Mouse (Mus musculus): ENCODE measurements at regions not wholly inside any gene's neighbourhood (a gene's known extent, or its start where the extent isn't known, plus 50 kb on each side); places are given as distances from the start of the nearest gene placed in this dataset.

DNA sequence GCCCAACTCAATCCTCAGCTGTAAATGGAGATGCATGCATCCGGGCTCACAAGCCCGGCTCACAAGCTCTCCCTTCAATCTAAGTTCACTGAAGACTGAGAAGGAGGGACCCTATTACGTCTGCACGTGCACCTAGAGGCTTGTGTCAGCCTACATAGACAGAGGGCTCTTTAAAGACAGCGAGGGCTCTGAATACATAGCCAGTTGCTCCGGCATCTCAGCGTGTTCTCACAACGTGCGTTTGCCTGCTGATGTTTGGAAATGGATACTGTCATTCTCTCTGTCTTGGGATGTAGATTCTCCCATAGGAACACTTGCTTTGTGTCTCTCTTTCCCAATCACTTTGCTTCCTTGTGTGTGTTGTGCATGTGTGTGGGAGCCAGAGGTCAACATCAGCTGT, 83.8 kb downstream of the Sox9 start:
- Histone ChIP-seq H3K4me2 (replicated peaks) (no peak overlapping the region), H3K27me3 (no peaks in the 10 kb centered on the region), H3K9me3 (no peaks in the 10 kb centered on the region), H3K4me1 (peaks cover 21% of the 10 kb centered on the region), H3K4me3 (no peak overlapping the region), H3K36me3 (no peaks in the 10 kb centered on the region), H3K9ac (replicated peaks) (no peak overlapping the region), H3K27ac (replicated peaks) (no peak overlapping the region)
- WGBS: 87% methylated on average over 9 of the region's 9 CpGs
- no peak for ATAC-seq (replicated peaks)

DNA sequence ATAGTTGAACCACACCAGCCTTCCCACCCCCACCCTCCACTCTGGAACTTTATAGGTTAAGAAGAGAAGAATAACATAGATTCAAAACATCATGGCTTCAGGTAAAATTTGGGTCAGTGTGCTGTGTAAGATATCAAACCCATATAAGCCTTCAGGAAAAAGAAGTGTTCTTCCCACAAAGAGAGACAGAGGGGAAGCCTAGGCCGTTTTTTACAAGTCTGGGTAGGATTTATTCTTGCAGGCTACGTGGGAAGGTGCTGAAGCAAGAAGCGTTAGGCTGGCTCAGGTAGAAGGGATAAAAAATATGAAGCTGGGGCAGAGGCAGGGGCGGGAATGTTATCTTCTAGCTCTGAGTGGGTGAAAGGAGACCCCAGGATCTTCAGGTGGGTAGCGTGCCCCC, 87.5 kb downstream of the Sox9 start:
- peak overlapping the region; percentile 48 for H3K4me2 ChIP-seq (replicated peaks)
- H3K27ac ChIP-seq (replicated peaks): peak overlapping the region; percentile 76
- no peaks in the 10 kb centered on the region for H3K9me3 ChIP-seq
- no peaks in the 10 kb centered on the region for H3K27me3 ChIP-seq
- WGBS: 15% methylated on average over 5 of the region's 5 CpGs
- no peak for ATAC-seq (replicated peaks)
- no peaks in the 10 kb centered on the region for H3K36me3 ChIP-seq
- no peak overlapping the region for H3K4me3 ChIP-seq
- H3K4me1 ChIP-seq: peaks cover 38% of the 10 kb centered on the region
- H3K9ac ChIP-seq (replicated peaks): no peak overlapping the region

DNA sequence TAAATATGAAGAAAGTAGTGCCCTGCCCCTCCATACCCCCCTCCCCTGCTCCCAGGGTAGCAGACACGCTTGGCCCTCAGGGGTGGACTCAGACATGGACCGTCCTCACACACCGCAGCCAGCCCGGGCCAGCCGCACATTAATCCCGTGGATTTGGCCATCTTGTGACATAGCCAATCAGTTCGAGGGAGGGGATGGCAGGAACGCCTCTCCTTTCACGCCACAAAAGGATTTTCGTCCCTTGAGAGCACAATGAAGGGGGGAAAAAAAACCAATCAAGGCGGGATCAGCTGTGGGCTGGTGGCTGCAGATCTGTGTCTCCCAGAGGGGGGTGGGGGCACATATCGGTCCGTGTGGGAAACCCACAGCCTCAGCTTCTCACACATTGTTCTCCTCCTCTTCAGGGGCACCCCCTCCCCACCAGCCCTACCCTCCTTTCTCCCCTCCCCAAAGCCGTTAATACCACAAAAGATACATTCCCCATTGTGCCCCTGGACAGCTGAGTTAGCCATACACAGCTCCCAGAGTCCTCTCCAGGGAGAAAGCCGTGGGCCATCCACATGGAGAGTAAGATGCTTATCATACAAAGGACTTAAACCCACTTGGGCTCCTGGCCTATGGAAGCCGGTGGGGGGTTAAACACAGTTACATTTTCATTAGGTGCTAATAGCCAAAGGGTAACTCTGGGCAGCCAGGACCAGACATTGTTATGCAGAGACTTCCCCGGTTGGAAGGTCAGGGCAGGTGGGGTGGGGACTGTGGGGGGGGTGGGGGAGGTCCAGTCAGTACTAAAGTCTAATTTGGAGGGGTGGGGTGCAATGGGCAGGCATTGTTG, 88.4 kb downstream of the Sox9 start:
- WGBS: under 1% methylated on average over 17 of the region's 17 CpGs
- peak overlapping the region; percentile 48 for H3K4me2 ChIP-seq (replicated peaks)

DNA sequence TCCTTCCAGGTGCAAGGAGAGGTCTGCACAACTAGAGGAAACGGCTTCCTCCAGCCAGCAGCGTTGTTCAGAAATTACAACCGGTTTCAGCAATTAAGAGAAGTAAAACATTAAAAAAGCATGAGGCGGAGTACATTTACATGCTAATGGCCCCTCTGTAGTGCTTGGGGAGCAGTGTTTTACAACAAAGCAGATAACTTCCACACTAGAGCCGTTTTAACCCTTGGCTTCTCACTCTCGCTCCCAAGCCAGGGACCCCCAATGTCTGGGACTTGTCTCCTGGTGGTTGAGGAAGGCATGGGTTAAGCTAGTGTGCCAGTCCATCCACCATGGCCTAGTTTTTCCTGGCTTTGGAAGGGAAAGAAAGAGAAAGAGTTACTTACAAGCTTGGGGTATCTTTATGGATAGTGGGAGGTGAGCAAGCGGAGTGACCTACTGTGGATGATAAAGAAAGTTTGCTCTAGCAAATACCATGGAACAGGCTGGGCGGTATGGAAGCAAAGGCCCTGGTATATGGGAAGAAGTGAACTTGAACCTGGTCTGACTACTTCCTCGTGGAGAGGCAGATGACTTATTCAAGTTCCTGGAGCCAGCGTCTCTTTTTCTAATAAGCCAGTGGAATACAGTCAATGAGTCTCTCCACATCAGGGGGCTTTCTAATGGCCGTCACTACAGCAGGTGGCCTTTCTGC, 90.8 kb downstream of the Sox9 start:
- Histone ChIP-seq H3K9me3 (no peaks in the 10 kb centered on the region), H3K36me3 (no peaks in the 10 kb centered on the region), H3K9ac (replicated peaks) (no peak overlapping the region), H3K4me2 (replicated peaks) (peak overlapping the region; percentile 19; the same call in 1 of the 2 replicates), H3K27ac (replicated peaks) (peak overlapping the region; percentile 71), H3K4me1 (peaks cover 38% of the 10 kb centered on the region), H3K27me3 (no peaks in the 10 kb centered on the region), H3K4me3 (no peak overlapping the region)
- ATAC-seq (replicated peaks): peak; percentile 28; the same call in 1 of the 2 replicates
- WGBS: 16% methylated on average over 11 of the region's 11 CpGs

More for the DNA sequence above, 88.4 kb downstream of the Sox9 start:
- peak; percentile 85 for ATAC-seq (replicated peaks)
- H3K27ac ChIP-seq (replicated peaks): peak overlapping the region; percentile 76
- H3K36me3 ChIP-seq: no peaks in the 10 kb centered on the region
- H3K4me3 ChIP-seq: peak overlapping the region; percentile 21
- peak overlapping the region; percentile 36 for H3K9ac ChIP-seq (replicated peaks)
- H3K4me1 ChIP-seq: peaks cover 38% of the 10 kb centered on the region
- no peaks in the 10 kb centered on the region for H3K9me3 ChIP-seq
- H3K27me3 ChIP-seq: no peaks in the 10 kb centered on the region

DNA sequence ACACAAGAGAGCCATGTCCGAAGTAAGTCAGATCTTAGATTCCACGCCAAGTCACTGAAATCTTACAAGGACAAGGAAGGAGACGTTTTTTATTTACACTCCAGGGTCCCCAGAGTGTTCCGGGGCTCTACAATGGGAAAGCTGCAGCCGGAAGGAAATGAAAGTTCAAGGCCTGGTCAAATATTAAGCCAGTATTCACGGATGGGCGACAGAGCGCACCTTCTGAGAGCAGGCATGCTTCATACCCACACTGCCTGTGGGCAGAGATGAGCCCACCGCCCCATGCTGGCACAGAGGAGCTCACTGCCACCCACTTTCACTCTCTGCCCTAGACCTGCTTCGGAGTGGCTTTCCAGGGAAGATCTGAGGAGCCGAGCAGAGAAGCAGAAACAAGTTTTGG, 92.2 kb downstream of the Sox9 start:
- Histone ChIP-seq H3K9me3 (no peaks in the 10 kb centered on the region), H3K27ac (replicated peaks) (no peak overlapping the region), H3K36me3 (no peaks in the 10 kb centered on the region), H3K9ac (replicated peaks) (no peak overlapping the region), H3K27me3 (no peaks in the 10 kb centered on the region), H3K4me1 (peaks cover 38% of the 10 kb centered on the region), H3K4me3 (no peak overlapping the region), H3K4me2 (replicated peaks) (no peak overlapping the region)
- 95% methylated on average over 11 of the region's 11 CpGs for WGBS
- ATAC-seq (replicated peaks): no peak

DNA sequence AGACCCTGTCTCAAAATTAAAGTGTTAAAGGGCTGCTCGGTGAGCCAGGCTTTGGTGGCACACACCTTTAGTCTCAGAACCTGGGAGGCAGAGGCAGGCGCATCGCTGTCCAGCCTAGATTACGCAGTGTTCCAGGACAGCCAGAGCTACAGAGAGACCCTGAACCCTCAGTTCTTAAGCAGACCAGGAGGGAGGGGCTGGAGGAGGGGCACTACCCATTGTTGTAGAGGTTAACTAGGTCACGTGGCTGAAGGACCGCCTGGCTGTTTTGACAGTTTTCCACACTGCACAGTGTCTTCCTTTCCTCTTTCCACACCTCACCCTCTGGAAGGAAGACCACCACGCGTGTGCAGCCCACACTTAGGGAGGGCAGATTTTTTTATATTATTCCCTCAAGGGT, 94.2 kb downstream of the Sox9 start:
- H3K9ac ChIP-seq (replicated peaks): no peak overlapping the region
- peaks cover 21% of the 10 kb centered on the region for H3K4me1 ChIP-seq
- H3K27ac ChIP-seq (replicated peaks): no peak overlapping the region
- no peak for ATAC-seq (replicated peaks)
- H3K9me3 ChIP-seq: no peaks in the 10 kb centered on the region
- no peak overlapping the region for H3K4me2 ChIP-seq (replicated peaks)
- no peak overlapping the region for H3K4me3 ChIP-seq
- 43% methylated on average over 8 of the region's 8 CpGs for WGBS
- no peaks in the 10 kb centered on the region for H3K27me3 ChIP-seq
- no peaks in the 10 kb centered on the region for H3K36me3 ChIP-seq

DNA sequence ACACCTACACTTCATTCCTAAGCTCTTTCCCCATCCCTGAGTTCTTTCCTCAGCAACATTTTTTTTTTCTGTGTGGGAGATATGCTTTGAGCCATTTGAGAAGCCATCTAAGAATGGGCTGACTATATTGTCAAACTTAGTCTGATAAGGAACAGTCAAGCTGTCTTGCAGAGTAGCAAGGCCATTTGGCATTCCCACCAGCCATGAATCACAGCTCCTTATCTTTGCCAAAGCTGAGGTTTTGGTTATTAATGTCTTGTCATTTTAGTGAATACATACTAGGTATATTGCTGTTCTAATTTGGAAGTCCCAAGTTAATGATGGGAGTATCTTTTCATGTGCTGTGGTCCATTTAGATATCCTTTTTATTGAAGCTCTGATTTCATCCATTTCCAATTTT, 96.4 kb downstream of the Sox9 start:
- H3K36me3 ChIP-seq: no peaks in the 10 kb centered on the region
- H3K9ac ChIP-seq (replicated peaks): no peak overlapping the region
- no peak overlapping the region for H3K4me3 ChIP-seq
- no peak overlapping the region for H3K4me2 ChIP-seq (replicated peaks)
- H3K9me3 ChIP-seq: no peaks in the 10 kb centered on the region
- ATAC-seq (replicated peaks): no peak
- H3K4me1 ChIP-seq: no peaks in the 10 kb centered on the region
- H3K27me3 ChIP-seq: no peaks in the 10 kb centered on the region
- no peak overlapping the region for H3K27ac ChIP-seq (replicated peaks)

DNA sequence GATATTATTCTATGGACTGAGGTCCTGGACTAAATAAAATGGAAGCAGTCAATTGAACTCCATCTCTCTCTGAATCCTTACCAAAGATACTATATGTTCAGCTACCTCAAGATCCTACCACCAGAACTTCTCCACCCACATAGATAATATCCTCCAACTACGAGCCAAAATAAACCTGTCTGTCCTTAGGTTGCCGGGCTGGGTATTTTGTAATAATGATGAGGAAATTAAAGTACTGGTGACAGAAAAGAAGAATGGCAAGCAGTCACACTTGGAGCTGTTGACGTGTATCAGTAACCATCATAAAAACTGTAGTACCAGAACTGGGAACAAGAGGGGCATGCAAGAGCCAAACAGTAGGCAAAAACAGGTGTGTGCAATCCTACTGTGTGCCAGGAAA, 98.7 kb downstream of the Sox9 start:
- H3K4me1 ChIP-seq: no peaks in the 10 kb centered on the region
- H3K4me2 ChIP-seq (replicated peaks): no peak overlapping the region
- no peak overlapping the region for H3K4me3 ChIP-seq
- no peak overlapping the region for H3K27ac ChIP-seq (replicated peaks)
- no peak for ATAC-seq (replicated peaks)
- no peaks in the 10 kb centered on the region for H3K27me3 ChIP-seq
- H3K9ac ChIP-seq (replicated peaks): no peak overlapping the region
- H3K9me3 ChIP-seq: no peaks in the 10 kb centered on the region
- WGBS: 84% methylated on average over 3 of the region's 3 CpGs
- no peaks in the 10 kb centered on the region for H3K36me3 ChIP-seq

DNA sequence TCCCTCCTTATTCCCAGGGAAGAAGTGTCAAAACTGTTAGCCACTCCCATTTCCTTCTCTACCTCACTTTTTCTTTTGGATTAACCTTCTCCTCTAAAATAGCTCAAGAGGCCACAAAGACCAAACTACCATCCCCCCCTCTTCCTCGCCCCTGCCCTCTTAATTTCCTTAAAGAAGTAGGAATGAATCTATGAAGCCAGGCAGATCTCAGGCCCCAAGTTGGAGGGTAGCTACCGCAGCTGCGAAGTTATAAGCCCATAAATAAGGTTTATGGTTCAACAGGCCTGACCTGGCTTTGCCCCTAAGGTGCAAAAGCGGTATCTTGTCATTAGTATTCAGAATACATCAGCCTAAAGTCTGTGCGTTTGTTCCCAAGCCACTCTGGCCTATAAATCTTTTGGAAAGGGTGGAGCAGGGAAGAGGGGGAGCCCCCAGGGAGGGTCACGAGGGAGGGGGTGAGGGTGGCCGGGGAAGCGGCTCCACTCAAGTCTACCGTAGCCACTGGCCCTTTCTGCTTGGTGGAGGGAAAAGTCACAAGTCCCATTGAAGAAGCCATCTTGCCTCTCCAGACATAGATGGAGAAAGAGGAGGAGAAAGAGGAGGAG, 103.4 kb downstream of the Sox9 start:
- Histone ChIP-seq H3K9me3 (no peaks in the 10 kb centered on the region), H3K4me1 (no peaks in the 10 kb centered on the region), H3K36me3 (no peaks in the 10 kb centered on the region), H3K27me3 (no peaks in the 10 kb centered on the region), H3K9ac (replicated peaks) (no peak overlapping the region), H3K4me2 (replicated peaks) (no peak overlapping the region), H3K27ac (replicated peaks) (no peak overlapping the region), H3K4me3 (no peak overlapping the region)
- ATAC-seq (replicated peaks): no peak
- WGBS: 65% methylated on average over 9 of the region's 9 CpGs

DNA sequence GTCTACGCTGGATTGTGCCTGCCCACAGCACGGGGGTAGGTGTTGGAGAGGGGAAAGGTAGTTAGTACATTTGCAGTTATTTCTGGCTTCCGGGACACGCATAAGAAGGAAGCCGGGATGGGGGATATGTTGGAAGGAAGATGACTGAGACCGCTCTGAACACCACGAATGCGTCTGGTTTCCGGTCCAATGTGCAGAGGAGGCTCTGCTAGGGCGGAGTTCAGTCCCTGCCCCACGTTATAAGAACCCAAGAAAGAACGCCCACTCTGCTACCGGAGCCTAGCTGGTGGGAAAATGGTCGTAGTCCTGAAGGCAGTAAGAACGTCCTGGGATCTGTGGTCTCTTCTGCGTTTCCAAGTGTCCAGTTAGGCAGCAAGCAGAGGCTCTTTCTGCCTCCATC, 104.1 kb downstream of the Sox9 start:
- H3K9ac ChIP-seq (replicated peaks): no peak overlapping the region
- no peak overlapping the region for H3K4me2 ChIP-seq (replicated peaks)
- no peaks in the 10 kb centered on the region for H3K9me3 ChIP-seq
- 88% methylated on average over 16 of the region's 16 CpGs for WGBS
- no peaks in the 10 kb centered on the region for H3K27me3 ChIP-seq
- no peak overlapping the region for H3K4me3 ChIP-seq
- no peak for ATAC-seq (replicated peaks)
- H3K27ac ChIP-seq (replicated peaks): no peak overlapping the region
- no peaks in the 10 kb centered on the region for H3K4me1 ChIP-seq
- no peaks in the 10 kb centered on the region for H3K36me3 ChIP-seq

DNA sequence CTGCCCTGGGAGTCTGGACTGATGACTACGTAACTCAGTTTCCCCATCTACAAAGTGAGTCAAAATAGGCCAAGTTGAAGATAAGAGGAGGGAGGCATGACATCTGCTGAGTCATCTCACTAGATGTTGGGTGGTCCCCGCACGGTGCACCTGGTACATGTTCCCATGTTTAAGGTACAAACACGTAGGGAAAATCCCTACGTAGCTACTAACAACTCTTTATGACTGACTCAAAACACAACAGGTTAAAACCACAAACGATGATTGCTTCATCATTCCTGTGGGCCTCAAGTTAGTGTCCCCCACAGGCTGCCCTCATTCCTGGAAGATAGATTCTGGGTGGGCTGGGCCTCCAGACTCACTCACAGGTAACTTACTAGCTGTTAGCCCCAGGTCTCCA, 107.7 kb downstream of the Sox9 start:
- Histone ChIP-seq H3K27ac (replicated peaks) (no peak overlapping the region), H3K4me1 (no peaks in the 10 kb centered on the region), H3K9me3 (no peaks in the 10 kb centered on the region), H3K4me3 (no peak overlapping the region), H3K4me2 (replicated peaks) (no peak overlapping the region), H3K27me3 (no peaks in the 10 kb centered on the region), H3K9ac (replicated peaks) (no peak overlapping the region), H3K36me3 (no peaks in the 10 kb centered on the region)
- 97% methylated on average over 6 of the region's 6 CpGs for WGBS
- ATAC-seq (replicated peaks): no peak

DNA sequence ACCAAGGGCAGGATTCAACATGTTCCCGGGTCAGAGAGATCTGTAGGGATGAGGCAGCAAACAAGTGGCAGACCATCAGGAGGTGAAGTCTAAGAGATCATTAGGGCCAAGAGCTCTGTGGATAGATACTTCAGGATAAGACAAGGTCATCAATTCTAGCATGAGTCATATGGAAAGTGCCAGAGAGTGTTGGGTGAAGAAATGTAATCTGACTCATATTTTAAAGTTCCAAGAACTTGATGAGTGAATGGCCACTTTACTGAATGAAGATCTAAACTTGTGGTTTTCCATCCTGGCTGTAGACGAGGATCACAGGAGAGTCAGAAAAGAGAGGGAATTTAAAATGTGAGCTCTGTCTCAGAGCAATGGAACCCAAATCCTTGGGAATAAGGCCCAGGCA, 115.6 kb downstream of the Sox9 start:
- H3K4me2 ChIP-seq (replicated peaks): no peak overlapping the region
- no peaks in the 10 kb centered on the region for H3K36me3 ChIP-seq
- H3K27ac ChIP-seq (replicated peaks): no peak overlapping the region
- 89% methylated on average over 2 of the region's 2 CpGs for WGBS
- H3K9ac ChIP-seq (replicated peaks): no peak overlapping the region
- H3K4me1 ChIP-seq: no peaks in the 10 kb centered on the region
- no peak overlapping the region for H3K4me3 ChIP-seq
- no peaks in the 10 kb centered on the region for H3K9me3 ChIP-seq
- H3K27me3 ChIP-seq: no peaks in the 10 kb centered on the region
- ATAC-seq (replicated peaks): no peak

All from forebrain, embryonic 15.5 days (tissue).